Mouse (Mus musculus) spleen, adult 12 weeks (tissue): ENCODE measurements around the gene Cfap97d2.
A peak's percentile ranks its signal among the peaks of the same experiment; 100 is the strongest.
"Not testable (repeated sequence)": the region's sequence is repeated elsewhere in the genome, so short reads cannot be mapped to it uniquely, and the experiment has no call there.

Experiments used
- DNase-seq: peaks from one replicate; pipeline ENCODE4 v3.0.0; 2022; ENCODE audit warnings: low spot score

Gene Cfap97d2

GRCm38 (mm10) chr8:13687941-13688340 is 17.7 kb upstream of the Cfap97d2 start:
- DNase-seq: no peak

DNA sequence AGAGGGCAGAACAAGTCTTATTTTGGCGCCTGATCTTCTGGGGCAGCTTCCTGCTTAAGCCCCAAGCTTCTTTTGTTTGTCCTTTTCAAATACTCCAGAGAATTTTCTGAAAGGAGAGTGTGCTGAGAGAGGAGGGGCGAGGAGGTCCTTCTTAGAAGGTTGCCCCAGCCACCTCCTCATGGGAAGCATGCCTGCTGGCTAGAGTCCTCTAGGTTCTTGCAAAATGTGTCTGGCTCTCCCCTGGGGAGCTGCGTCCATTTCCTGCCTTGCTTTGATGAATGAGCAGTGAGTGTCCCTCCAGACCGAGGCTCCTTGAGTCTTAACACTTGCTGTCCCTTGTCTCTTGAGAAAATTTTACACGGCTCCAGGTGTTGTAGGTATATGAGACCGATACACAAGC is 17.2 kb upstream of the Cfap97d2 start:
- DNase-seq: no peak

GRCm38 (mm10) chr8:13689331-13689730 is 16.4 kb upstream of the Cfap97d2 start:
- no peak for DNase-seq

GRCm38 (mm10) chr8:13692302-13693066 is 13.2 kb upstream of the Cfap97d2 start:
- DNase-seq: no peak

GRCm38 (mm10) chr8:13694735-13695134 is 11.0 kb upstream of the Cfap97d2 start:
- DNase-seq: no peak

- no peak for DNase-seq
Measured at GRCm38 (mm10) chr8:13695203-13695867, 10.4 kb upstream of the Cfap97d2 start.

DNA sequence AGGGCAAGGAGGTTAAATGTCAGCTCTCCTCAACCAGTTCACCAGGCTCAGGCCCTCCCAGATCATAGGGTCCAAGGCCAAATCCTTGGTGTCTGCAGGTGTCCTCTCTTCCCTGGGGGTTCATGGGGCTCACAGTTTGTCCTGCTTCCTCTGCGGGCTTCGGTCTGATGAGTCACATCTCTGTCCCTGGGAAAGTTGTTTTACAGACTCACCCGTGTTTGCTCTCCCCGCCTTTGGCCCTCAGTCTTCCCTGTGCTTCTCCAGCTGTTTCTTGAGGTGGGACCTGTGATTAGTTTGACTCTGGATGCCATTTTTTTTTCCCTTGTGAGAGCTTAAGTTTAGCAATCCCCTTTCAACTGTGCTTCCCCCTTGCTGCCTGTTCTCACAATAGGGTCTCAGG is 9.5 kb upstream of the Cfap97d2 start:
- no peak for DNase-seq

DNA sequence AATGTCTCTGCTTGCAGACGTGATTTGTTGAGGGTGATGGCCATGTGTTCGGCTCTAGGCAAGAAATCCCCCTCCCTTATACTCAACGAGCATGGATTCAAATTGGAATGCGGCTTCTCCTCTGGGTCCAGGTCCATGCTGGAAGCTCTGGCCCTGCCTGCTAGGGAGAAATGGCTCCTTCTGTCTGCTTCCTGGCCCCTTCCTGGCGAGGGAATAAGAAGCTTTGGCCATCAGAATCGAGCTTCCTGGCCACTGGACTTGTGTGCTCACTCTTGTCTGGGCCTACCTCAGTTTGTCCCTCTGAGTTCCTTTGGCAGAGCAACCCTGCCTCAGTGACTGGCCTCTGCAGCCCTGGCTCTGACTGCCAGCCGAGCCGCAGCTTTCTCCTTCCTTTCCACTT is 8.5 kb upstream of the Cfap97d2 start:
- no peak for DNase-seq

DNA sequence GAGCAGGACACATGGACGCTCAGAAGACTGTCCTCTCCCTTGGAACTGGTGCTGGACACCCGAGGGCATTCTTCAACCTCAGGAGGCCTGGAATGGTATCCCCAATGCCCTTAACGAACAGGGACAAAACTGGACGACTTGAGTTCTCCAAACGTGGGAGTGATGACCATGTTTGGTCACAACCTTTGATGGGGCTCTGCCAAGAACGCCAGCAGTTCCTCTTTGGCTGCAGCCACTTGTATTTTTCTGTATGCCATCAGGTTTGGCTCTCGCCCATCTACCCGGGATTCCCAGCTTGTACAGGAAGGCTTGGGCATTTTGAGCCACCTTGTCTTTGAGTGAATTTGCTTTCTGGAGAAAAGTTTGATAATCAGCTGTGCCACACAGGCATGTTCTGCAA is 8.0 kb upstream of the Cfap97d2 start:
- DNase-seq: no peak

- no peak for DNase-seq
Measured at GRCm38 (mm10) chr8:13698281-13698680, 7.4 kb upstream of the Cfap97d2 start.

DNA sequence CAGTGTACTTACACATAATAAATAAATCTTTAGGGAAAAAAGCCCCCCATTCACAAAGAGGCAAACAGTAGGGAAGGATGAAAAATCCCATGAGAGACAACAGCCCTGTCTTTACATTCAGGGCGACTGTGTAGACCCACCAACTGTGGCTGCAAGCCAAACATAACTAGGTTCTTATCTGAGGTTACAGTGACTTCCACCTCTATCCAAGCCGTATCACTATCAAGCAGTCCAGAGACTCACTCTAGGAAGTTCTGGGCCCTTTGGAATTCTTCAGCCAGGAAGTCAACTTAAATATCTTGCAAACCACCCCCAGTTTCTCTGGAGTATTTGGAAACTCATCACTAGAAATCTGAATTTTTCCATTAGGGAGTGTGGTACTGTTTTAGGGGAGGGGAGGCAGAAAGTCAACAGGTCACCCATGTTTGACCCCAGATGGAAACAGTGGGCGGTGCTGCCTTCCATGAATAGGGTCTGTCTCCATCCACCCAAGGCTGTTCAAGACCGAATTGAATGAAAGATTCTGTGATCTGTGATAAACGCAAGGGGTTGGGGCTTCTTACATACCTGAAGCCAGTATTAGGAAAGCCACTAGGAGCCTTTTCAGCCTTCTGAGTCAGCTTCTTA is 6.3 kb upstream of the Cfap97d2 start:
- no peak for DNase-seq

DNA sequence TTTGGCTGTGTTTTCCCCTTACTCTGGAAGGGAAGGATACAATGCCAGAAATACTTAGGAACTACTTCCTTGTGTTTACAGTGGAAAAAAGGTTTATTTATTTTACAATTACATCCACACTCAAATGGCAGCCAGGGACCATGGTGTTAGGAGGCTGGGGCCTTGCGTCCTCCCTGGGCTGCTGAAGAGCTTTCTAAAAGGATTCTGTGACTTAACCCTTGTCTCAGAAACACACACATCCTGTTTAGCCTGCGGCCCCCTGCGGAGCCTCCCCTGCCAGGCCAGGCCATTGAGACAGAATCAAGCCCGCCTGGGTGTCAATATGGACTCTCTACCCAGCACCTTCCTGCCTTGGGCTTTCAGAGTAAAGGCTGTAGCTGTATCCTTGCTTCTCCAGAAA is 2.9 kb upstream of the Cfap97d2 start:
- no peak for DNase-seq

DNA sequence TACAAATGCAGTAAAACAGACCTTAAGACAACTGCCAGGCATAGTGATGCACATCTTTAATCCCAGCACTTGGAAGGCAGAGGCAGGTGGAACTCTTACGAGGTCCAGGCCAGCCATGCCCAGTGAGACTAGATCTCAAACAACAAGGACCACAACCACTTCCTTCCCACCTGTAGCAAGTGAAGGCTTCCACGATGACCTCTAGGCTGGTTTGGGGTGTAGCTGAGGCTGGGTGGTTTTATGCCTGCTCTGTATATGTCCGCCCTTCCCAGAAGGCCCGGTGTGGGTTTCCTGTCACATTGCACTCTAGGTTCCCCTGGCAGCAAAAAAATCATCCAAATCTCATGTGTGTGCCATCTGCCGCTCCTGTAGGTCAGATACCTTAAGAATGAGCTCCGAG is 1.9 kb upstream of the Cfap97d2 start:
- no peak for DNase-seq

DNA sequence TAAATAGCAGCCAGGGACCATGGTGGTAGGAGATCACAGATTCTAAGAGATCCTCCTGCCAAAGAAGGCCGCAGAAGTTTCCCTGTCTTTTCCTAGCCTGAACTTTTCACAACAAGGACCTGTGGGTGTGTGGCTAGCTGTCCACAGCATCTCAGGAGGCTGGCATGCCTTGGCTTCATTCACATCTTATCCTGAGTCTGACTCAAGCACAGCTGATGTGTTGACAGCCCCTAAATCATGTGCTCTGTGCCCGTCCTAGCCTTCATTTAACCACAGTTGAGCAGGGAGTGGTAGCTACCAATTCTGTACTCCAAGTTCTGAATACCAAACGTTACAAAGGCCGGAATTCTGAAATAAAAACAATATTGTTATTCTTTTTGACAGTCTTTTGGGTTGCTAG is 1.4 kb upstream of the Cfap97d2 start:
- no peak for DNase-seq

GRCm38 (mm10) chr8:13706918-13707317 is 1.2 kb downstream of the Cfap97d2 start:
- DNase-seq: no peak

DNA sequence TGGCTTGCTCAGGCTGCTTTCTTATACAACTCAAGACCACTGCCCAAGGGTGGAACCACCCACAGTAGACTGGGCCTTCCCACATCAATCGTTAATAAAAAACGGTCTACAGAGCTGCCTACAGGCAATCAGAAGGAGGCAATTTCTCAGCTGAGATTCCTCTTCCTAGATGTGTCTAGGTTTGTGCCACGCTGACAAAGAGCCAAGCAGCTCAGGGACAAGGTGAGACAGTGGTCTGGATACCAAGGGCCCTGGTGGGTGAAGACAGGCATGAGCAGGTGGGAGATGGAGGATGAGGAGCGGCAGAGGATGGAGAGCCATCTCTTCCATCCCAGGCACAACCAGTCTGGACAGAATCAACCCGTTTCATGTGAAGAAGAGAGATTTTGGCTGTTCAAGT is 2.8 kb downstream of the Cfap97d2 start:
- DNase-seq: no peak

DNA sequence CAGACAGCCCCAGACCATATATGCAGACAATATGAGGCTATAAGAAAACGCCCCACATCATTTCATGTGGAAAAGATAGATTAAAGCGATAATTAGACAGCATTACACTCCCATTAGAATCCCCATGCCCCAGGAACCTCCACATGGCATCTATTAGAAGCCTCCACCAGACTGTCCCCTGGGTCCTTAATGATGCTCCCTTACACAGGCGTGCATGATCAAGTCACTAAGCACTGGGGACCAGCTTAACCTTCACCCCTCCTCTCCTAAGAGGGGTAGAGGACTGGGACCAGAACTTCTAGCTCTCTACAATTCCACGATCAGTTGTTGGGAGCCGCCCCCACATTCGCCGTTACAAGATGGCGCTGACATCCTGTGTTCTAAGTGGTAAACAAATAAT is 13.3 kb downstream of the Cfap97d2 start:
- DNase-seq: no peak

DNA sequence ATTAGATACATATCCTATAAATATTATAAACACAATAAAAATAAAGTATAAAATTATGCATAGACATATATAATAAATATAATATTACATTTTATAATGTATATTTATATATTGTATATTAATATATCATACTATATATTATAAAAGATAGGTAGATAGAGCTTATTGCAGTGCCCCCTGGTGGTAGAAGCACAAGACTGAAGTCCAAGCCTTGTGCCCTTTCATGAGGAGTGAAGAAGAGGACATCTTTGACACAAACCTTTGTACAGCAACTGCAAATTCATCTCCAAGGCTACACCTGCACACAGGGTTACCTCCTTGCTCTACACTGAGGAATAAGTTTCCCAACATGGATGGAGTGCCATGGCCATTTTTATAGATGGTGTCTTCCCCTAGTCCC is 20.0 kb downstream of the Cfap97d2 start:
- no peak for DNase-seq

GRCm38 (mm10) chr8:13727469-13728094 is 21.9 kb downstream of the Cfap97d2 start:
- no peak for DNase-seq

DNA sequence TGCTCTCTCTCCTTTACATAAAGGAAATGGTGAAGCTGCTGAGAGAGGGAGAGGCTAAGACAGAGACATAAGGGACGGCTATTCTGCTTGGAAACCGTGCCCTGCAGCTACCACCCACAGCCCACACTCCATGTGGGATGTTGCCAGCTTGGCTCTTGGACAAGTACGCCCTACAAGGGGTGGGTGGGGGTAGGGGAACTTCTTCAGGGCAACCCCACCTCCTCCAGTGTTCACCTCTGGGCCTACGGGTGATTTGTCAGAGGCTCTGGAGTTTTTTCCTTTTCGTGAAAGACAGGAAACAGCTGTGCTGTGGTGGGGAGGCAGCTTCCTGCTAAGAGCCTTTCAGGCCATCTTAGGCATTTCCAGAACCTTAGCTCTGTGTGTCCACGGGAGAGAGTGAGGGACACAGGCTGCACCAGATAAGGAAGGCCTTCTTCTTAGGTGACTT is 34.7 kb downstream of the Cfap97d2 start:
- DNase-seq: peak; percentile 15

DNA sequence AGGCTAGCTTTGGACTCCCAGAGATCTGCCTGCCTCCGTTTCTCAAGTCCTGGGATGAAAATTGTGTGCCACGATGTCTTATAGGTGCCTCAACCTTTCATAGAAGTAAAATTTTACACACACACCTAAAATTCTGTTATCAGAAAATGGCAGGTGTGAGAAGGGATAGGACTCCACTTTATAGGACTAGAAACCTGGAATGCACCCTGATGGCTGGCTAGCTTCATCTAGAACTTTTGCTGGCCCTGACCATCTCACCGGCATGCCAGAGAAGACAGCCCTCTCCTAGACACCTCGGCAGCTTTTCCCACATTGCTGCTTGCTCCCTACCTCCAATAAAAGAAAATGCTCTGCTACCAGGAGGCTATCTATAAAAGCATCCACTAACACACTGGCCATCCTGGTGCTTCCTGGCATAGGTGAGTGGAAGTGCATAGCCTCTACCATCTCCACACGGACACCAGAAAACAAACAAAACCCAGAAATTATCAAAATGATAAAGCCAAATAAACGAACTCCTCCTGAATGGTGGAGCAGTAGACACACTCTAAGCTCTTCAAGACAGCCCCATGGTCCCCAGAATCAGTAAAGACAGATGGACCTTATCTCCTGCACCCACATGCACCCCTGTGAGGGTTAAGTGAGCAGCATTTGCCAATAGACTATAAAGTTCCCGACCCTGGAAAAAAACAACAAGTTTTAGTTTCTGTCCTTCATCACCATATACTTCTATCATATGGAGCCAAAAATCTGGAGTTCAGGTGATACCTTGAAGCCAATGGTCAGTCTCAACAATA is 35.3 kb downstream of the Cfap97d2 start:
- peak; percentile 10 for DNase-seq

- DNase-seq: not testable (repeated sequence)
Measured at GRCm38 (mm10) chr8:13746212-13746611, 40.5 kb downstream of the Cfap97d2 start.
